Mouse (Mus musculus): ENCODE data around the gene Bsg. TPM values are rescaled to one million over a fixed set of nuclear protein-coding genes. Genes with fewer than 3 reads are reported as not detected.

The Bsg gene
- polyA plus RNA-seq, 1 experiment from 2014 or later: 847 TPM

DNA sequence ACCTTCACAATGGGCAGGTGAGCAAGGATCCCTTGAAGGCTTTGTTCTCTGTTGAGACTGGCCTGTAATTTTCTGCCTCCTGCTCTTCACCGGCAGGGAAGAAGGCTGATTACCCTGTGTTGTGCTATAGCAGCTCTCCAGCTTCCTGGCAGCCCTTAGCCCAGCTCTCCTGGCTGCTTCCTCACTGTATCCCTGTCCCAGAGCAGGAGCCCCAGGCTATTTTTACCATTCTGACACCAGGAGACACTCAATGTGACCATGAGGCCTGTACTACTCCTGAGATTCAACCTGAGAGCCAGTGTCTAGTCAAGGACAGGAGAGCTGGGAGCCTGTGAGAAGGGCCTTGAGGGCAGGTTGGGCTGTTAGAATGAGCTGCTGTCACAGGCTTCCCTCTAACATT lies 17.6 kb upstream of the Bsg start:
- no peak overlapping the region for H3K9ac ChIP-seq (ENCODE audit: low read depth, low read length)
- no peak overlapping the region for H3K4me3 ChIP-seq (ENCODE audit: low read length)
- no peaks in the 10 kb centered on the region for H3K27me3 ChIP-seq (ENCODE audit: control insufficient read depth, insufficient read depth, low read length)
- WGBS: 94% methylated on average over 1 of the region's 1 CpGs
- no peak overlapping the region for H3K4me2 ChIP-seq (replicated peaks; ENCODE audit: low read depth, low read length)
- no peak for ATAC-seq (ENCODE audit: low FRiP score, low TSS enrichment)
- no peaks in the 10 kb centered on the region; the same call in 1 of the 2 replicates for H3K9me3 ChIP-seq (ENCODE audit: control insufficient read depth, low read length)
- H3K27ac ChIP-seq (ENCODE audit: low read depth, low read length): no peak overlapping the region
- peaks cover 55% of the 10 kb centered on the region for H3K36me3 ChIP-seq (ENCODE audit: control insufficient read depth, insufficient read depth, low read length)
- H3K4me1 ChIP-seq (ENCODE audit: control insufficient read depth, insufficient read depth, low read length): peaks cover 16% of the 10 kb centered on the region

DNA sequence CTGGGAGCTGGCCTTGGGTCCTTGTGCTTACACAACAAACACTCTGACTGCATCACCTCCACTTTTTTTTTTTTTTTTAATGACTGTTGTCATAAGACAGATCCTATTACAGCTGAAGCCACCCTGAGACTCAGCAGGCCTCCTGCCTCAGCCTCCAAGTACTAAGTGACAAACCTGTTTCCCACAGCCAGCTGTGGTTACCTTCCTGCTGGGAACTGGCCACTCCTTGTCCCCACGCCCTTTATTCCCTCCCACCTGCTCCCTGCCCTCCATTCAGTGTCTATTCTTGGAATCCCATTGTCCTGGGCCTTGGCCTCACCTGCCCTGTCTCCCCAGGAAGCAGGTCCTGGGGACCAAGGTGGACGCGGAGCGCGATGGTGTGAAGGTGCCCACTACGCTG lies 16.8 kb upstream of the Bsg start:
- peaks cover 2% of the 10 kb centered on the region; the same call in 1 of the 2 replicates for H3K9me3 ChIP-seq (ENCODE audit: control insufficient read depth, low read length)
- H3K4me3 ChIP-seq (ENCODE audit: low read length): no peak overlapping the region
- no peak for ATAC-seq (ENCODE audit: low FRiP score, low TSS enrichment)
- peaks cover 55% of the 10 kb centered on the region for H3K36me3 ChIP-seq (ENCODE audit: control insufficient read depth, insufficient read depth, low read length)
- no peak overlapping the region for H3K9ac ChIP-seq (ENCODE audit: low read depth, low read length)
- H3K4me2 ChIP-seq (replicated peaks; ENCODE audit: low read depth, low read length): no peak overlapping the region
- no peaks in the 10 kb centered on the region for H3K27me3 ChIP-seq (ENCODE audit: control insufficient read depth, insufficient read depth, low read length)
- 95% methylated on average over 6 of the region's 6 CpGs for WGBS
- H3K27ac ChIP-seq (ENCODE audit: low read depth, low read length): no peak overlapping the region
- H3K4me1 ChIP-seq (ENCODE audit: control insufficient read depth, insufficient read depth, low read length): peaks cover 16% of the 10 kb centered on the region

- H3K36me3 ChIP-seq (ENCODE audit: control insufficient read depth, insufficient read depth, low read length): peaks cover 55% of the 10 kb centered on the region
- no peak within 1 kb of the TSS for H3K9ac ChIP-seq (ENCODE audit: low read depth, low read length)
- no peak for ATAC-seq (ENCODE audit: low FRiP score, low TSS enrichment)
- H3K4me3 ChIP-seq (ENCODE audit: low read length): no peak within 1 kb of the TSS
- H3K27ac ChIP-seq (ENCODE audit: low read depth, low read length): no peak within 1 kb of the TSS
- 71% methylated on average over 4 of the region's 4 CpGs for WGBS
- H3K9me3 ChIP-seq (ENCODE audit: control insufficient read depth, low read length): peaks cover 2% of the 10 kb centered on the region; the same call in 1 of the 2 replicates
- H3K4me2 ChIP-seq (replicated peaks; ENCODE audit: low read depth, low read length): no peak within 1 kb of the TSS
- H3K27me3 ChIP-seq (ENCODE audit: control insufficient read depth, insufficient read depth, low read length): no peaks in the 10 kb centered on the region
- H3K4me1 ChIP-seq (ENCODE audit: control insufficient read depth, insufficient read depth, low read length): peaks cover 8% of the 10 kb centered on the region
These were observed 15.6 kb upstream of the Bsg start, which contains the start of gene Gzmm for GRCm38 (mm10) chr10:79688720-79689119. Gene Gzmm (plus strand): TSS chr10:79689020.

GRCm38 (mm10) chr10:79689178-79689577 lies 15.1 kb upstream of the Bsg start:
- Histone ChIP-seq H3K27ac (ENCODE audit: low read depth, low read length) (no peak overlapping the region), H3K4me3 (ENCODE audit: low read length) (no peak overlapping the region), H3K9ac (ENCODE audit: low read depth, low read length) (no peak overlapping the region), H3K4me1 (ENCODE audit: control insufficient read depth, insufficient read depth, low read length) (peaks cover 3% of the 10 kb centered on the region), H3K36me3 (ENCODE audit: control insufficient read depth, insufficient read depth, low read length) (peaks cover 52% of the 10 kb centered on the region), H3K9me3 (ENCODE audit: control insufficient read depth, low read length) (peaks cover 2% of the 10 kb centered on the region; the same call in 1 of the 2 replicates), H3K27me3 (ENCODE audit: control insufficient read depth, insufficient read depth, low read length) (no peaks in the 10 kb centered on the region), H3K4me2 (replicated peaks; ENCODE audit: low read depth, low read length) (no peak overlapping the region)
- ATAC-seq (ENCODE audit: low FRiP score, low TSS enrichment): no peak
- 86% methylated on average over 3 of the region's 3 CpGs for WGBS

- Histone ChIP-seq H3K36me3 (ENCODE audit: control insufficient read depth, insufficient read depth, low read length) (peaks cover 23% of the 10 kb centered on the region), H3K4me1 (ENCODE audit: control insufficient read depth, insufficient read depth, low read length) (peaks cover 8% of the 10 kb centered on the region), H3K27ac (ENCODE audit: low read depth, low read length) (no peak overlapping the region), H3K9me3 (ENCODE audit: control insufficient read depth, low read length) (peaks cover 2% of the 10 kb centered on the region; the same call in 1 of the 2 replicates), H3K4me2 (replicated peaks; ENCODE audit: low read depth, low read length) (no peak overlapping the region), H3K4me3 (ENCODE audit: low read length) (no peak overlapping the region), H3K9ac (ENCODE audit: low read depth, low read length) (no peak overlapping the region), H3K27me3 (ENCODE audit: control insufficient read depth, insufficient read depth, low read length) (no peaks in the 10 kb centered on the region)
- ATAC-seq (ENCODE audit: low FRiP score, low TSS enrichment): no peak
- WGBS: 94% methylated on average over 2 of the region's 2 CpGs
These were observed 12.2 kb upstream of the Bsg start for GRCm38 (mm10) chr10:79691986-79692548.

DNA sequence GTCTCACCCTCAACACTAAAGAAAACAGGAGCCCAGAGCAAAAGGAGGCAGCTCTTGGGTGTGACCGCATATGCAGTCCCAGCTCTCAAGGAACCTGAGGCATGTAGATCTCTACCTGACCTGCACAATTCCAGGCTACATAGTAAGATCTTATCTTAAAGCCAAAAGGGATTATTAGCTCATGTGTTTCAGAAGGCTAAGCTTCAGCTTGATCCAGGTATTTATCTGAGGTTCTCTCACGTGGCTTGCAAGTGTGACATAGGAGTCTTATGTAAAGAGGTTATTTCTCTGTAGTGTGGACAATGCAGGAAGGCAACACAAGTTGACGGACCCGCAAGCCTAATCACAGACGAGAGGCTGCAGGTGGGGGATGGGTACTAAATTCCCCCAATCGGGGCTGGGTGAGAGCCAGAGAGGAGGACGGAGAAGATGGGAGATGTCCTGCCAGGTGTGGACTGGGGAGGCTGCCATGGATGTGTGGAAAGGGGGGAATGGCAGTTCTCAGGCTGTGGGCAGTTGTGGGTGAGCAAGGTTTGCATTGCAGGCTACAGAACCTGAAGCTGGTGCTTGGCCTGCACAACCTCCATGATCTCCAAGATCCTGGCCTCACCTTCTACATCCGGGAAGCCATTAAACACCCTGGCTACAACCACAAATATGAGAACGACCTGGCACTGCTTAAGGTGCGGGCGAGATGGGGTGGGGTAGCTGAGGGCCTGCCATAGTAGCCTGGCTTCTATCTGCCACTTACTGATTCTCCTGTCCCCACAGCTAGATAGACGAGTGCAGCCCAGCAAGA lies 10.5 kb upstream of the Bsg start:
- H3K27ac ChIP-seq (ENCODE audit: low read depth, low read length): no peak overlapping the region
- H3K27me3 ChIP-seq (ENCODE audit: control insufficient read depth, insufficient read depth, low read length): no peaks in the 10 kb centered on the region
- H3K4me3 ChIP-seq (ENCODE audit: low read length): no peak overlapping the region
- H3K9me3 ChIP-seq (ENCODE audit: control insufficient read depth, low read length): peaks cover 2% of the 10 kb centered on the region; the same call in 1 of the 2 replicates
- no peak overlapping the region for H3K9ac ChIP-seq (ENCODE audit: low read depth, low read length)
- peaks cover 8% of the 10 kb centered on the region for H3K4me1 ChIP-seq (ENCODE audit: control insufficient read depth, insufficient read depth, low read length)
- peaks cover 6% of the 10 kb centered on the region for H3K36me3 ChIP-seq (ENCODE audit: control insufficient read depth, insufficient read depth, low read length)
- no peak overlapping the region for H3K4me2 ChIP-seq (replicated peaks; ENCODE audit: low read depth, low read length)
- no peak for ATAC-seq (ENCODE audit: low FRiP score, low TSS enrichment)
- WGBS: 72% methylated on average over 12 of the region's 12 CpGs

GRCm38 (mm10) chr10:79694379-79694655 lies 10.0 kb upstream of the Bsg start:
- H3K27ac ChIP-seq (ENCODE audit: low read depth, low read length): no peak overlapping the region
- H3K9me3 ChIP-seq (ENCODE audit: control insufficient read depth, low read length): peaks cover 2% of the 10 kb centered on the region; the same call in 1 of the 2 replicates
- H3K27me3 ChIP-seq (ENCODE audit: control insufficient read depth, insufficient read depth, low read length): no peaks in the 10 kb centered on the region
- WGBS: 84% methylated on average over 6 of the region's 6 CpGs
- H3K4me1 ChIP-seq (ENCODE audit: control insufficient read depth, insufficient read depth, low read length): peaks cover 8% of the 10 kb centered on the region
- H3K4me2 ChIP-seq (replicated peaks; ENCODE audit: low read depth, low read length): no peak overlapping the region
- no peak for ATAC-seq (ENCODE audit: low FRiP score, low TSS enrichment)
- H3K36me3 ChIP-seq (ENCODE audit: control insufficient read depth, insufficient read depth, low read length): peaks cover under 1% of the 10 kb centered on the region
- no peak overlapping the region for H3K4me3 ChIP-seq (ENCODE audit: low read length)
- H3K9ac ChIP-seq (ENCODE audit: low read depth, low read length): no peak overlapping the region

DNA sequence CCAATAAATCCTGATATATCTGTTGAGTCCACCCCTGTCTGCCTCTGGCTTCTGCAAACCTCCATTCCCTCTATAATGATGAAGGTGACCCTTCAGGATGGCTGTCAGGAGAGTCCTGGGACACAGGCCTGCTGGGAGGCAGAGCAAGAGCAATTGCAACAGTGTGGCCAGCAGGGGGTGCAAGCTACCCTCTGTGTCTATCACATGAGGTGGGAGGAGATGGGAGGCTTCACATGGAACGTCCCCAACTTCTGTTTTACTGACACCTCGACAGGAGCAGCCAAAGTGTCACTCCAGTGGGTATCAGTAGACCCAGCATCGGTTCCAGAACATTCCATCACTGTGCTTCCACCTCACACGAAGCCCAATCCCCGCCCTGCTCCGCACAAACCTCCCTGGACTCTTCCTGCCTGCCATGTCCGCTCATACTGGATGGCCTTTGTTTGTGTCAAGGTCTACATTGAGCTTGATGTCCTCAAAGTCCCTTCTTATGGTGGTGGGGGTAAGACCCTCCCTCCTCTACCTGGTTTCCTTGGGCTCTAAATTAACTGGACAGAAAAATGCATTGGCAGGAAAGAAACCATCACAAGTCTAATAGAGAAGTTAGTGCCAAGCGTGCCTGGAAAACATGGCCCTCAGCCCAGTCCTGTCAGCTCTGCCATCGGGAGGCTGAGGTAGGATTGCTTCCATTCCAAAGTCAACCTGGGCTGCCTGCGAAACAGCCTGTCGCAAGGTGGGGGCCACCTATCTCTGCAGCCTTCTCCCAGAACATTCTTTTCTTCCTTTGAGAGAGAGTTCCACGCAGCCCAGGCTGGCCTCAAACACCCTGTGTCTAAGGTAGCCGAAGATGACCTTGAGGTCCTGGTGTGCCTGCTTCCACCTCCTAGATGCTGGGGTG lies 8.8 kb upstream of the Bsg start:
- Histone ChIP-seq H3K4me3 (ENCODE audit: low read length) (no peak overlapping the region), H3K27me3 (ENCODE audit: control insufficient read depth, insufficient read depth, low read length) (no peaks in the 10 kb centered on the region), H3K27ac (ENCODE audit: low read depth, low read length) (peak overlapping the region; percentile 83), H3K4me1 (ENCODE audit: control insufficient read depth, insufficient read depth, low read length) (peaks cover 8% of the 10 kb centered on the region), H3K9me3 (ENCODE audit: control insufficient read depth, low read length) (peaks cover 2% of the 10 kb centered on the region; the same call in 1 of the 2 replicates), H3K9ac (ENCODE audit: low read depth, low read length) (0 out of 2 replicates have a peak overlapping the region, but pooled peaks have one; percentile 28), H3K4me2 (replicated peaks; ENCODE audit: low read depth, low read length) (0 out of 2 replicates have a peak overlapping the region, but pooled peaks have one; percentile 5), H3K36me3 (ENCODE audit: control insufficient read depth, insufficient read depth, low read length) (no peaks in the 10 kb centered on the region)
- peak; percentile 18; the same call in 1 of the 2 replicates for ATAC-seq (ENCODE audit: low FRiP score, low TSS enrichment)
- 64% methylated on average over 13 of the region's 13 CpGs for WGBS

All from kidney, embryonic 14.5 days (tissue).